Mouse (Mus musculus) lung, postnatal 0 days (tissue): ENCODE measurements around the gene Frmd7. TPM values are rescaled to one million over a fixed set of nuclear protein-coding genes. Genes with fewer than 3 reads are reported as not detected.

Experiments
- ATAC-seq: fragments of 200-750 bp; cut with Nextera tagmentation; 2 replicates; pipeline ENCODE4 v1.8.0; 2017; ENCODE audit warnings: moderate library complexity
- DNase-seq: peaks from one replicate; pipeline ENCODE4 v3.0.0-alpha.2; 2016; ENCODE audit warnings: low spot score
- H3K27ac ChIP-seq: fragments of 300-500 bp; sonication (generic); 2 replicates; pipeline ENCODE4 v1.5.1; 2014; ENCODE audit warnings: antibody characterized with exemption, mild to moderate bottlenecking, low read length, mixed read lengths
- H3K27me3 ChIP-seq: fragments of 300-500 bp; sonication (generic); replicated peaks from 2 replicates; pipeline ENCODE4 v1.6.1; 2014; ENCODE audit warnings: low read length, mixed read lengths; ENCODE audit not compliant: insufficient read depth
- H3K36me3 ChIP-seq: fragments of 300-500 bp; sonication (generic); 2 replicates; pipeline ENCODE4 v1.6.1; 2014; ENCODE audit warnings: low read length, mixed read lengths; ENCODE audit not compliant: insufficient read depth
- H3K4me1 ChIP-seq: fragments of 300-500 bp; sonication (generic); 2 replicates; pipeline ENCODE4 v1.6.1; 2014; ENCODE audit warnings: antibody characterized with exemption, low read depth, low read length, mixed read lengths; ENCODE audit not compliant: insufficient read depth
- H3K4me2 ChIP-seq: fragments of 300-500 bp; sonication (generic); replicated peaks from 2 replicates; pipeline ENCODE4 v1.6.1; 2014; ENCODE audit warnings: low read depth, mild to moderate bottlenecking, low read length, moderate library complexity, mixed read lengths
- H3K4me3 ChIP-seq: fragments of 300-500 bp; sonication (generic); 2 replicates; pipeline ENCODE4 v1.5.1; 2014; ENCODE audit warnings: low read depth, low read length
- H3K9ac ChIP-seq: fragments of 300-500 bp; sonication (generic); replicated peaks from 2 replicates; pipeline ENCODE4 v1.6.1; 2014; ENCODE audit warnings: low read depth, mild to moderate bottlenecking
- H3K9me3 ChIP-seq: fragments of 300-500 bp; sonication (generic); 2 replicates; pipeline ENCODE4 v1.6.1; 2016; ENCODE audit warnings: low read length, mixed read lengths
- CTCF ChIP-seq: IDR thresholded peaks from 2 replicates; pipeline ENCODE4 v1.5.1; 2016; ENCODE audit warnings: antibody characterized with exemption, mild to moderate bottlenecking
- EP300 ChIP-seq: IDR thresholded peaks from 2 replicates; pipeline ENCODE4 v1.6.1; 2016; ENCODE audit warnings: antibody characterized with exemption, mild to moderate bottlenecking, control low read depth
- WGBS: fragments of 180-500 bp; shearing (Covaris S2); extraction: QIAGEN DNeasy Blood & Tissue Kit; methylation state at CpG from one replicate; pipeline ENCODE4 v1.1.7; 2014; 5-methylcytosine and 5-hydroxymethylcytosine counted together
- polyA plus RNA-seq: library from polyadenylated mRNA; unstranded; fragments of >200 nt; fragmentation: Nextera tagmentation; extraction: Ambion mirVana; gene quantifications from 2 replicates; pipeline ENCODE4 v1.2.1, GENCODE M21; 2015

Gene Frmd7
- polyA plus RNA-seq, 1 experiment from 2014 or later: not detected

DNA sequence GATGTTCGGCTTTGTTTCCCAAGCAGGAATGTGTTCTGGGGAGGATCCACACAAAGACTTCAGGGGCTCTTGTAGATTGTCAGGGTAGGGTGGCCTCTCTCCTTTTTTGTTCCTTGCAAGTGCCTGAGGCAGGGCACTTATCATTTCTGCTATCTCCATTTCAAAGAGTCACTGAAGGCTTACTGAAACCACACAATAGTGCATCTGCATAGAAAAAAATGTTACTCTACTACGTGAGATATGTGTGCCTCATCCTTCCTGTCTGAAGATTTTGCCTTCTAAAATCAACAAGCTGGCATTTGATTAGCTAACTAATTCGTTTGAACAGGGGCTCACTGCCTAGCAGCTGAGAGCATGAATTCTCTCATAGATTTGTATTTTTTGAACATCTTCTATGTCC, 12.2 kb downstream of the Frmd7 start:
- DNase-seq: no peak
- H3K9ac ChIP-seq: no peak overlapping the region
- no peak for ATAC-seq
- 49% methylated on average over 3 of the region's 3 CpGs for WGBS
- no peak overlapping the region for H3K27ac ChIP-seq
- no peaks in the 10 kb centered on the region for H3K36me3 ChIP-seq
- H3K4me3 ChIP-seq: no peak overlapping the region
- no peak for TF ChIP-seq EP300
- no peak for TF ChIP-seq CTCF
- H3K4me2 ChIP-seq: no peak overlapping the region
- no peaks in the 10 kb centered on the region for H3K9me3 ChIP-seq
- H3K4me1 ChIP-seq: no peaks in the 10 kb centered on the region
- H3K27me3 ChIP-seq: no peaks in the 10 kb centered on the region

GRCm38 (mm10) chrX:50926893-50927545, 15.5 kb downstream of the Frmd7 start:
- Histone ChIP-seq H3K36me3 (no peaks in the 10 kb centered on the region), H3K4me1 (no peaks in the 10 kb centered on the region), H3K4me3 (no peak overlapping the region), H3K9ac (no peak overlapping the region), H3K9me3 (no peaks in the 10 kb centered on the region), H3K27me3 (no peaks in the 10 kb centered on the region), H3K4me2 (no peak overlapping the region), H3K27ac (no peak overlapping the region)
- TF ChIP-seq CTCF (no peak), EP300 (no peak)
- ATAC-seq (no peak), DNase-seq (no peak)
- 68% methylated on average over 10 of the region's 10 CpGs for WGBS

DNA sequence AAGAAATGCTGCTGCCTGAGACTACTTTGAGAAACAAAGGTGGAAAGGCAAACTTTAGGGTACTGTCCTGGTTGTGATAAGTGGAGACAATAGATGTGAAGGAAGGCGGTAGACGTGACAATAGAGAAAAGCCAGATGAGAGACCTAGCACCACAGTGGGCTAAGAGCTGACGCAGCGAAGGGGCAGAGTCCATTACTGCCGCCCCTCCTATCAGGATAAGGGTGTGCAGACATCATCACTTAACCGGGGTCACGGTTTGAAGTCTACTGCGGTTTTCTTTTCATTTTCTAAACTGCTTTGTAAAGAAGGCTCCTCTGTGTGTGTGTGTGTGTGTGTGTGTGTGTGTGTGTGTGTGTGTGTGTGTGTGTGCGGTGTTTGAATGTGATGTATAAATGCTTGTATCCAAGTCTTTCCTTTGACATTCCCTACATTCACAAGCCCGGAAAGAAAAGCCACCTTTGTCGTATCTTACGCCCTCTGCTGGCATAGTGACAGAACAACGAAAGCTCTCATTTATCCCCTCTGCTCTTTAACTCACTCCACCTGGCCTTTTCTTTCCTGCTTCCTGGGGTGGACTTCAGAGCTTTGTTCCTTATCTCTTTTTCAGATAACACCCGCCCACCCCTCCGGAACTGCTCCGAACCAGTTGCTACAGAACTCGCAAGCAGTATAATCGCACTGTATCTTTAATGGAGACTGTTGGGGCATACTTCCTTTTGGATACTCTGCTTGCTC, 17.7 kb downstream of the Frmd7 start:
- ATAC-seq (no peak), DNase-seq (peak; percentile 42)
- H3K36me3 ChIP-seq: no peaks in the 10 kb centered on the region
- no peak overlapping the region for H3K4me3 ChIP-seq
- no peaks in the 10 kb centered on the region for H3K4me1 ChIP-seq
- H3K4me2 ChIP-seq: no peak overlapping the region
- H3K27ac ChIP-seq: no peak overlapping the region
- H3K9ac ChIP-seq: no peak overlapping the region
- 46% methylated on average over 17 of the region's 18 CpGs for WGBS
- TF ChIP-seq CTCF: peak; percentile 60
- no peak for TF ChIP-seq EP300
- H3K9me3 ChIP-seq: no peaks in the 10 kb centered on the region
- no peaks in the 10 kb centered on the region for H3K27me3 ChIP-seq

DNA sequence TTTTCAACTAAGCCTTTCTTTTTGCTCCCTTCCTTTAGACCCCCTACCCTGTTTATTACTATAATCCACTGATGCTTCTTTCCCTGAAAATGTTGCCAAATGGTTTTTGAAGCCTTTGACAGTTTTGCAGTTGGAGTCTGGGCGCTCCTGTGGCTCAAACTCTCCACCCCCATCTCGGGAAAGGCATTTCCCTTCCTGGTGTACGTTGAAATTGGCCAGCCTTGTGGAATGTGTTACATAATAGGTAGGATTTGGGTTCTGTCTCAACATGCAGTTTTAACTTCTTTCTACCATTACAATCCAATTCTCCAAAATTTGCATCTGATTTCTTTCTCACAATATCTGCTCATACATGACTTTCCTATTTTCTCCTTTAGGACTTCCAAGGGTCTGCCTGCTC, 23.8 kb downstream of the Frmd7 start:
- WGBS: 13% methylated on average over 3 of the region's 3 CpGs
- H3K9ac ChIP-seq: no peak overlapping the region
- no peak overlapping the region for H3K4me3 ChIP-seq
- ATAC-seq (no peak), DNase-seq (no peak)
- H3K4me2 ChIP-seq: no peak overlapping the region
- no peak overlapping the region for H3K27ac ChIP-seq
- H3K36me3 ChIP-seq: no peaks in the 10 kb centered on the region
- no peak for TF ChIP-seq EP300
- no peak for TF ChIP-seq CTCF
- no peaks in the 10 kb centered on the region for H3K4me1 ChIP-seq
- no peaks in the 10 kb centered on the region for H3K27me3 ChIP-seq
- no peaks in the 10 kb centered on the region for H3K9me3 ChIP-seq

GRCm38 (mm10) chrX:50917389-50917788, 25.1 kb downstream of the Frmd7 start:
- Histone ChIP-seq H3K4me2 (no peak overlapping the region), H3K4me3 (no peak overlapping the region), H3K4me1 (no peaks in the 10 kb centered on the region), H3K9me3 (no peaks in the 10 kb centered on the region), H3K9ac (no peak overlapping the region), H3K27me3 (no peaks in the 10 kb centered on the region), H3K36me3 (no peaks in the 10 kb centered on the region), H3K27ac (no peak overlapping the region)
- no peak for ATAC-seq
- WGBS: 71% methylated on average over 3 of the region's 3 CpGs
- no peak for DNase-seq
- no peak for TF ChIP-seq EP300
- TF ChIP-seq CTCF: no peak

- Histone ChIP-seq H3K27me3 (no peaks in the 10 kb centered on the region), H3K9ac (no peak overlapping the region), H3K9me3 (no peaks in the 10 kb centered on the region), H3K27ac (no peak overlapping the region), H3K4me1 (no peaks in the 10 kb centered on the region), H3K4me3 (no peak overlapping the region), H3K36me3 (no peaks in the 10 kb centered on the region), H3K4me2 (no peak overlapping the region)
- WGBS: 72% methylated on average over 5 of the region's 5 CpGs
- TF ChIP-seq EP300 (no peak), CTCF (no peak)
- no peak for DNase-seq
- no peak for ATAC-seq
Measured at GRCm38 (mm10) chrX:50909915-50910314, 32.6 kb downstream of the Frmd7 start.
